Mouse (Mus musculus): Measurements from ENCODE around the gene Lce1m. TPM values are rescaled to one million over a fixed set of nuclear protein-coding genes. Genes with fewer than 3 reads are reported as not detected.

Lce1m gene
- polyA plus RNA-seq (2014; fragmentation: Illumina TruSeq; extraction: RNeasy Lipid Tissue Mini Kit (QIAGEN cat#74804); ENCODE audit: low read depth, low replicate concordance) = not detected

DNA sequence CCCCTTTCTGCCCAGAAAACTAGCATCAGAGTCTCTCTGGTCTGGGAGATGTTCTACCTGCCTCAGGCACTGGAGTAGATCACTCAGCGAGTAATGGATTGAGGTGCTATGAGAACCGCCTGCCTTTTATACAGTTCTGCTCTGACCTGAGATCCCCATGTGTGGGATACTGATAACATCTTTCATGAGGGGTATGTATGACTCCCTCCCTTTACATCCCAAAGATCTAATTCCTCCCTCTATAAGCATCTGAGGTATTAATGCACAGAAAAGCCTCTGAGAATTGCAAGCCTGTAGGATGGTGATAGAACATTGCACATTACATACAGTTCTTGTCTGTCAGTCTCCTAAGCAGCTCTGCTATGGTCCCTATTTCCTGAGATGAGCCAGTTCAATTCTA is at the start of gene Lce1m:
TSS of gene Lce1m (minus strand) at position 101 of the 400 bp plus-strand sequence.

GRCm38 (mm10) chr3:93068523-93068922 is 49.7 kb upstream of the Lce1m start, which contains the start of gene Gm4858:
Gm4858 (plus strand) TSS chr3:93068823.

GRCm38 (mm10) chr3:93015460-93016104 is 3.3 kb downstream of the Lce1m start, which contains the start of gene Crct1:
Crct1 (minus strand) TSS chr3:93015687.

GRCm38 (mm10) chr3:92991926-92992325 is 26.9 kb downstream of the Lce1m start, which contains the start of gene Lce3f:
Lce3f (plus strand) TSS chr3:92992226.

Other genes with a start within 250 kb of the Lce1m start
- gene Lce1i, start 240.2 kb downstream of the Lce1m start, polyA plus RNA-seq (2014; fragmentation: Illumina TruSeq; extraction: RNeasy Lipid Tissue Mini Kit (QIAGEN cat#74804); ENCODE audit: low read depth, low replicate concordance) = not detected
- not detected for gene Lce1j, start 228.5 kb downstream of the Lce1m start, polyA plus RNA-seq (2014; fragmentation: Illumina TruSeq; extraction: RNeasy Lipid Tissue Mini Kit (QIAGEN cat#74804); ENCODE audit: low read depth, low replicate concordance)
- not detected for gene Lce1k, start 211.2 kb downstream of the Lce1m start, polyA plus RNA-seq (2014; fragmentation: Illumina TruSeq; extraction: RNeasy Lipid Tissue Mini Kit (QIAGEN cat#74804); ENCODE audit: low read depth, low replicate concordance)
- not detected for gene Kprp, start 191.8 kb downstream of the Lce1m start, polyA plus RNA-seq (2014; fragmentation: Illumina TruSeq; extraction: RNeasy Lipid Tissue Mini Kit (QIAGEN cat#74804); ENCODE audit: low read depth, low replicate concordance)
- not detected for gene Lce1l, start 167.8 kb downstream of the Lce1m start, polyA plus RNA-seq (2014; fragmentation: Illumina TruSeq; extraction: RNeasy Lipid Tissue Mini Kit (QIAGEN cat#74804); ENCODE audit: low read depth, low replicate concordance)
- gene 2310050C09Rik, start 148.8 kb downstream of the Lce1m start, polyA plus RNA-seq (2014; fragmentation: Illumina TruSeq; extraction: RNeasy Lipid Tissue Mini Kit (QIAGEN cat#74804); ENCODE audit: low read depth, low replicate concordance) = not detected
- not detected for gene Lce3a, start 92.8 kb downstream of the Lce1m start, polyA plus RNA-seq (2014; fragmentation: Illumina TruSeq; extraction: RNeasy Lipid Tissue Mini Kit (QIAGEN cat#74804); ENCODE audit: low read depth, low replicate concordance)
- not detected for gene Lce3b, start 86.1 kb downstream of the Lce1m start, polyA plus RNA-seq (2014; fragmentation: Illumina TruSeq; extraction: RNeasy Lipid Tissue Mini Kit (QIAGEN cat#74804); ENCODE audit: low read depth, low replicate concordance)
- gene Lce3c, start 74.6 kb downstream of the Lce1m start, polyA plus RNA-seq (2014; fragmentation: Illumina TruSeq; extraction: RNeasy Lipid Tissue Mini Kit (QIAGEN cat#74804); ENCODE audit: low read depth, low replicate concordance) = not detected
- not detected for gene Lce3d, start 61.7 kb downstream of the Lce1m start, polyA plus RNA-seq (2014; fragmentation: Illumina TruSeq; extraction: RNeasy Lipid Tissue Mini Kit (QIAGEN cat#74804); ENCODE audit: low read depth, low replicate concordance)
- gene Lce3e, start 52.0 kb downstream of the Lce1m start, polyA plus RNA-seq (2014; fragmentation: Illumina TruSeq; extraction: RNeasy Lipid Tissue Mini Kit (QIAGEN cat#74804); ENCODE audit: low read depth, low replicate concordance) = not detected
- not detected for gene Lce3f, start 26.8 kb downstream of the Lce1m start, polyA plus RNA-seq (2014; fragmentation: Illumina TruSeq; extraction: RNeasy Lipid Tissue Mini Kit (QIAGEN cat#74804); ENCODE audit: low read depth, low replicate concordance)
- gene Crct1, start 3.4 kb downstream of the Lce1m start, polyA plus RNA-seq (2014; fragmentation: Illumina TruSeq; extraction: RNeasy Lipid Tissue Mini Kit (QIAGEN cat#74804); ENCODE audit: low read depth, low replicate concordance) = not detected
- not detected for gene Gm4858, start 49.8 kb upstream of the Lce1m start, polyA plus RNA-seq (2014; fragmentation: Illumina TruSeq; extraction: RNeasy Lipid Tissue Mini Kit (QIAGEN cat#74804); ENCODE audit: low read depth, low replicate concordance)
- not detected for gene Crnn, start 125.7 kb upstream of the Lce1m start, polyA plus RNA-seq (2014; fragmentation: Illumina TruSeq; extraction: RNeasy Lipid Tissue Mini Kit (QIAGEN cat#74804); ENCODE audit: low read depth, low replicate concordance)
- not detected for gene Flg2, start 178.2 kb upstream of the Lce1m start, polyA plus RNA-seq (2014; fragmentation: Illumina TruSeq; extraction: RNeasy Lipid Tissue Mini Kit (QIAGEN cat#74804); ENCODE audit: low read depth, low replicate concordance)

All from heart, adult 10 weeks (tissue).